Mouse (Mus musculus) liver, embryonic 12.5 days (tissue): ENCODE measurements around the gene Spc24. TPM values are rescaled to one million over a fixed set of nuclear protein-coding genes. Genes with fewer than 3 reads are reported as not detected.
"Not testable (repeated sequence)": the region's sequence is repeated elsewhere in the genome, so short reads cannot be mapped to it uniquely, and the experiment has no call there.

ENCODE experiments used
- ATAC-seq: fragments of 200-750 bp; cut with Nextera tagmentation; 2 replicates; pipeline ENCODE4 v1.8.0; 2017; ENCODE audit warnings: moderate number of reproducible peaks, mild to moderate bottlenecking, moderate library complexity
- H3K27ac ChIP-seq: fragments of 300-500 bp; sonication (generic); 2 replicates; pipeline ENCODE4 v1.5.1; 2016; ENCODE audit warnings: mild to moderate bottlenecking
- H3K27me3 ChIP-seq: fragments of 300-500 bp; sonication (generic); replicated peaks from 2 replicates; pipeline ENCODE4 v1.6.1; 2016; ENCODE audit warnings: mild to moderate bottlenecking, moderate library complexity
- H3K36me3 ChIP-seq: fragments of 300-500 bp; sonication (generic); 2 replicates; pipeline ENCODE4 v1.6.1; 2016; ENCODE audit warnings: mild to moderate bottlenecking, moderate library complexity
- H3K4me1 ChIP-seq: fragments of 300-500 bp; sonication (generic); 2 replicates; pipeline ENCODE4 v1.6.1; 2016
- H3K4me2 ChIP-seq: fragments of 300-500 bp; sonication (generic); 2 replicates; pipeline ENCODE4 v1.6.1; 2016; ENCODE audit warnings: mild to moderate bottlenecking, moderate library complexity
- H3K4me3 ChIP-seq: fragments of 300-500 bp; sonication (generic); 2 replicates; pipeline ENCODE4 v1.5.1; 2016; ENCODE audit warnings: mild to moderate bottlenecking, moderate library complexity
- H3K9ac ChIP-seq: fragments of 300-500 bp; sonication (generic); 2 replicates; pipeline ENCODE4 v1.6.1; 2016; ENCODE audit warnings: mild to moderate bottlenecking, moderate library complexity
- H3K9me3 ChIP-seq: fragments of 300-500 bp; sonication (generic); replicated peaks from 2 replicates; pipeline ENCODE4 v1.6.1; 2016; ENCODE audit warnings: mild to moderate bottlenecking, moderate library complexity
- WGBS: fragments of 180-500 bp; shearing (Covaris S2); methylation state at CpG from one replicate; pipeline ENCODE4 v1.1.7; 2016; ENCODE audit not compliant: insufficient replicate concordance; 5-methylcytosine and 5-hydroxymethylcytosine counted together
- polyA plus RNA-seq: library from polyadenylated mRNA; unstranded; fragments of >200 nt; fragmentation: Nextera tagmentation; extraction: Ambion mirVana; gene quantifications from 2 replicates; pipeline ENCODE4 v1.2.1, GENCODE M21; 2016

The Spc24 gene
- polyA plus RNA-seq, 1 experiment from 2014 or later, result 114 TPM

DNA sequence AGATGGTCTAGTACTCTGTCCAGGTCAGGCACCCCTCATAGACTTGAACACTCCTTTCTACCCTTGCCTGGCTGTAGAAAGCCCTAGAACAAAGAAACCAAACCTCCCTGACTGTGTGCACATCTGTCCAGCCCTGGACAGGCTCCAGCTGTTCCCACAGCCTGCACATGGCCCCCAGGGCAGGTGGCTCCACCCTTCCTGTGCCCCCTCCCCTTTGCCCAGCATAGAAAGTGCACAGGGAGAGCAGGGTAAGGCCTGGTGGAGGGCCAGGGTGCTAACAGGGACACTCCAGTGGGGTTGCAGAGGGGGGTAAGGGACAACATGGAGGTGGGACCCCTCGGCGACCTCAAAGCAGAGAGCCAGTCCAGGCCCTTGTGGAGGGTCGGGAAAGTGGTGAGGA is 36.2 kb upstream of the Spc24 start:
- Histone ChIP-seq H3K9me3 (no peaks in the 10 kb centered on the region), H3K4me1 (peaks cover 47% of the 10 kb centered on the region), H3K27me3 (peaks cover 16% of the 10 kb centered on the region; the same call in 1 of the 2 replicates), H3K9ac (no peak overlapping the region), H3K4me2 (peak overlapping the region; percentile 94), H3K4me3 (no peak overlapping the region), H3K27ac (peak overlapping the region; percentile 52; the same call in 1 of the 2 replicates), H3K36me3 (peaks cover 42% of the 10 kb centered on the region)
- no peak for ATAC-seq
- whole genome bisulfite sequencing, result 44% methylated on average over 3 of the region's 3 CpGs

DNA sequence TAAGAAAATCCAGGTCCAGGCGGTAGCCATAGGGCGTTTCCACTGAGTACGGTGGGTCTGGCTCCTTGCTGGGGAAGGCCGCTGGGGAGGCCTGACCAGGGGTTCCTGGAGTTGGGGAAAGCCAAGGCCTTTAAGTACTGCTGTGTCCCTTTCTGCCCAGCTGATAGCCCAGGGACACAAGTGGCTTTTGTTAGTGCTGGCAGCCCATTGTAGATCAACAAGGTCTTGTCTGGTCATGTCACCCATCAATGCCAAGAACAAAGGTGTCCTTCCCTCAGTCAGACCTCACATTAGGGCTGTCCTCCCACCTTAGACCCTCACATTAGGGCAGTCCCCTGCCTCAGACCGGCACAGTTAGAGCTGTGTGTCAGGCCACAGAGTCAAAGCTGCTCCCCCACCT is 35.5 kb upstream of the Spc24 start:
- Histone ChIP-seq H3K27me3 (peaks cover 16% of the 10 kb centered on the region; the same call in 1 of the 2 replicates), H3K36me3 (peaks cover 38% of the 10 kb centered on the region), H3K4me2 (no peak overlapping the region), H3K9me3 (no peaks in the 10 kb centered on the region), H3K27ac (no peak overlapping the region), H3K9ac (no peak overlapping the region), H3K4me3 (no peak overlapping the region), H3K4me1 (peaks cover 47% of the 10 kb centered on the region)
- 75% methylated on average over 5 of the region's 5 CpGs for whole genome bisulfite sequencing
- ATAC-seq, result no peak

DNA sequence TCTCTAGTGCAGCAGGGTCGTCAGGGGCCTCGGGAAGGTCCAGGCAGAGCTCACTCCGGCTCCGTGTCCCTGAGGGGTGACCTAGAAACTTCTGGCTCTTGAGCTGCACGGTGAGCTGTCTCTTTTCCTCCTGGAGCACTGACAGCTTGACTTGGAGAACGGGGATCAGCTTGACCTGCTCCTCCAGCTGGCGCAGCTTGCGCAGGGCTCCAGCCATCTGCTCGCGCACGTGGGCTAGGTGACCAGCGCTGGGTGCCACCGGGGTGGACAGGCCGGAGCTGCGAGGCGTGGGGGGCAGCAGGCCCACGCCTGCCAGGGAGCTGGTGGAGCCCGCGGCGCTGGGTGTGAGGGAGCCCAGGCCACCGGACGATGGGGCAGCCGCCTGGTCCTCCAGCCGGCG is 34.8 kb upstream of the Spc24 start:
- WGBS, result 90% methylated on average over 25 of the region's 25 CpGs
- no peak overlapping the region for H3K27ac ChIP-seq
- ATAC-seq, result no peak
- no peak overlapping the region for H3K4me2 ChIP-seq
- peaks cover 38% of the 10 kb centered on the region for H3K36me3 ChIP-seq
- peaks cover 16% of the 10 kb centered on the region; the same call in 1 of the 2 replicates for H3K27me3 ChIP-seq
- peaks cover 43% of the 10 kb centered on the region for H3K4me1 ChIP-seq
- no peaks in the 10 kb centered on the region for H3K9me3 ChIP-seq
- H3K9ac ChIP-seq, result no peak overlapping the region
- no peak overlapping the region for H3K4me3 ChIP-seq

DNA sequence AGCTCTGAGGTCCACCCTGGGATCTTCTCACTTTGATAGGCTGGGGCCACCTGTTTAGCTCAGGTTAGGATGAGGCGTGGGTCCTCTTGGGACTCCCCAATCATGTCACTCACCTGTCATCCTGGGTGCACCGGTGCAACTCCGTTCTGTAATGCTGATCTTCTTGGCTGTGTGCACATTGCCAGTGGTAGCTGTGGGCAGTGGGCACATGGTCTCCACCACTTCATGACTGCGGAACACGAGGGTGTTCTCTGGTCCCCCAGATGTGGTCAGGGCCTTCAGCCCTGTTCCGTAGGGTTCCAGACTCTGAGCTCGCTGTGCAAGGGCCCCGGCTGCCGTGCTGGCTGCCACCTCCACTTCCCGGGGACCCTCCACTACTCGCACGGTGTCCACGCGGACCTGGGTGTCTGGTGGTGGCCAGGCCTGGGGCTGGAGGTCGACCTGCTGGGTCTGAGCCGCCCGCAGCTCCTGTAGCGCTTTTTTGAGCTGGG is 34.3 kb upstream of the Spc24 start:
- Histone ChIP-seq H3K27me3 (peaks cover 16% of the 10 kb centered on the region; the same call in 1 of the 2 replicates), H3K4me3 (no peak overlapping the region), H3K36me3 (peaks cover 43% of the 10 kb centered on the region), H3K9me3 (no peaks in the 10 kb centered on the region), H3K27ac (no peak overlapping the region), H3K9ac (no peak overlapping the region), H3K4me1 (peaks cover 43% of the 10 kb centered on the region), H3K4me2 (no peak overlapping the region)
- ATAC-seq, result no peak
- 88% methylated on average over 18 of the region's 18 CpGs for WGBS

DNA sequence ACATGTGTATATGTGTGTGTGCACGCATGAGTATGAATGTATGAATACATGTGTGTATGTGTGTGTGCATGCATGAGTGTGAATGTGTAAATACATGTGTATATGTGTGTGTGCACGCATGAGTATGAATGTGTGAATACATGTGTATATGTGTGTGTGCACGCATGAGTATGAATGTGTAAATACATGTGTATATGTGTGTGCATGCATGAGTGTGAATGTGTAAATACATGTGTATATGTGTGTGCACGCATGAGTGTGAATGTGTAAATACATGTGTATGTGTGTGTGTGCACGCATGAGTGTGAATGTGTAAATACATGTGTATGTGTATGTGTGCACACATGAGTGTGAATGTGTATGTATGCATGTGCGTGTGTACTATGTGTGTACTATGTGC is 33.4 kb upstream of the Spc24 start:
- H3K4me2 ChIP-seq, H3K9me3 ChIP-seq, H3K27ac ChIP-seq, ATAC-seq, H3K9ac ChIP-seq, H3K4me3 ChIP-seq, H3K27me3 ChIP-seq: not testable (repeated sequence)
- 83% methylated on average over 6 of the region's 6 CpGs for WGBS
- Histone ChIP-seq H3K4me1 (peaks cover 39% of the 10 kb centered on the region), H3K36me3 (peaks cover 52% of the 10 kb centered on the region)

DNA sequence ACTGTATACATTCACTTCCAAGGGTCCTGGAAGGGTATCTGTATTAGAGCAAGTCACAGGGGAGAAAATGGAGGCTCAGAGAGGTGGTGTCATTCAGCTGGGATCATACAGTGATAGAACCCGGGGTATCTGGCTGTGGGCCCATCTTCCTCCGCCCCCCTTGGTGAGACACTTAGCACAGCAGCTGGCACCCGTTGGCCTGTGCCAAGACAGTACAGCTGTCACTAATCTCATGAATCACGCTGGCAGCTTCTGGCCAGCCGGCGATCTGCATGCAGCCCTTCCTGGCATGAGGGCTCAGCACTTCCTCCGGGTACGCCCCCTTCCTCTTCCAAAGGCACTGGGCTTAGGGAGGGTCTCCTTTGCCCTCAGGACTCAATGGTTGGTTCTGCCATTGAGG is 32.5 kb upstream of the Spc24 start:
- Histone ChIP-seq H3K27ac (no peak overlapping the region), H3K4me1 (peaks cover 31% of the 10 kb centered on the region), H3K9me3 (no peaks in the 10 kb centered on the region), H3K9ac (no peak overlapping the region), H3K4me2 (no peak overlapping the region; the same call in 1 of the 2 replicates), H3K36me3 (peaks cover 53% of the 10 kb centered on the region), H3K4me3 (no peak overlapping the region), H3K27me3 (peaks cover 2% of the 10 kb centered on the region; the same call in 1 of the 2 replicates)
- WGBS, result 45% methylated on average over 8 of the region's 8 CpGs
- no peak for ATAC-seq

DNA sequence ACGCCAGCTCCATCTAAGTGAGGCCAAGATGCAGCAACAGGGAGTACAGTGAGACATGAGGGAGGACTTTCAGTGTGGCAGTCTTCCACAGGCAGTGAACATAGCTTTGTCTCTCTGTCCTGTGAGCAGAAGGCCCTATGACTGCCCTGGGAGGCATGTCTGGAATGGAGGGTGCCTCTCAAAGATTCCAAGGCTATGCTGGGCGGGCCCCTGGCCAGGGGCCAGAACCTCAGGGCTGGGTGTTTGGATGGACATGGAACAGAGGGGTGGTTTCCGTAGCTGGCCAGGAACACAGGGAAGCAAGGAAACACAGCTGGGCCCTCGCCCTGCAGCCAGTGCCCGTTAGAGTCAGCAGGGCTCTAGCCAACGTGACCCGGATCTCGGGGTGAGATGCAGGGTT is 31.8 kb upstream of the Spc24 start:
- H3K36me3 ChIP-seq, result peaks cover 56% of the 10 kb centered on the region
- H3K9ac ChIP-seq, result no peak overlapping the region
- no peak overlapping the region for H3K27ac ChIP-seq
- no peaks in the 10 kb centered on the region for H3K27me3 ChIP-seq
- no peak overlapping the region for H3K4me2 ChIP-seq
- H3K4me3 ChIP-seq, result no peak overlapping the region
- ATAC-seq, result no peak
- WGBS, result 80% methylated on average over 8 of the region's 8 CpGs
- H3K9me3 ChIP-seq, result no peaks in the 10 kb centered on the region
- peaks cover 28% of the 10 kb centered on the region for H3K4me1 ChIP-seq

DNA sequence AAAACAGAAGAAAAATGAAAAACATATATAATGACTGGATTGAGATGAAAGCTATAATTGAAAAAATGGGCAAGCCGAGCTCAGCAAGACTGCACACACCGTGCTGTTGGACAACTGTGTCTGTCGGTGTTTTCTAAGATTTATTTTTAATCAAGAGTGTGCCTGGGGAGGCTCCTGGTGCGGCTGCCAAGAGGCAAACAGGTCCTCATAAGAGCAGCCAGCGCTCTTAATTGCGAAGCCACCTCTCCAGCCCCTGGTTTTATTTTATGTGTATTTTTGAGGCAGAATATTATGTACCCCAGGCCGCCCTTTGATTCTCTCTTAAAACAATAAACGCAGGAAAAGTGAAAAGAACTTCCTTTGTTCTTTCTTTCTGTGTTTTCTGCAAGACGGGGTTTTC is 28.1 kb upstream of the Spc24 start:
- no peak overlapping the region for H3K4me2 ChIP-seq
- H3K9me3 ChIP-seq, result no peaks in the 10 kb centered on the region
- peaks cover 45% of the 10 kb centered on the region for H3K36me3 ChIP-seq
- WGBS, result 79% methylated on average over 9 of the region's 9 CpGs
- H3K27me3 ChIP-seq, result no peaks in the 10 kb centered on the region
- no peak overlapping the region for H3K9ac ChIP-seq
- no peak overlapping the region for H3K27ac ChIP-seq
- ATAC-seq, result no peak
- H3K4me1 ChIP-seq, result peaks cover 20% of the 10 kb centered on the region; the same call in 1 of the 2 replicates
- H3K4me3 ChIP-seq, result no peak overlapping the region

DNA sequence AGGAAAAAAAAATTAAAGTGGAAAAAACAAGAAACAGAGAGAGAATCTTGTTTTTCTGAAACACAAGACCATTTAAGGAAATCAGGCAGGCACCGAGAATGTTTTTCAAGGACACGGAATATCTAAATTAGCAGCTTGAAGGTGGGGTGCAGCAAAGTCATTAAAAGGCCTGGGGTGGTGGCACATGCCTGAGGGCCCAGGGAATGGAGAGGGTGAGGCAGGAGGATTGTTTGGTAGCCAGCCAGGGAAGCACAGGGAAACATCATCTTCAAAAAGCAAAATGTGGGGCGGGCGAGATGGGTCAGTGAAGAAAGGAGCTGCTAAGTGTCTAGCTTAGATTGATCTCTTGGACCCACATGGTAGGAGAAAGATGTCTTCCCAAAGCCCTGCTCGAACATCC is 27.6 kb upstream of the Spc24 start:
- 62% methylated on average over 5 of the region's 5 CpGs for WGBS
- Histone ChIP-seq H3K9me3 (no peaks in the 10 kb centered on the region), H3K27ac (no peak overlapping the region), H3K4me1 (peaks cover 16% of the 10 kb centered on the region; the same call in 1 of the 2 replicates), H3K9ac (no peak overlapping the region), H3K36me3 (peaks cover 45% of the 10 kb centered on the region), H3K4me2 (no peak overlapping the region), H3K4me3 (no peak overlapping the region), H3K27me3 (no peaks in the 10 kb centered on the region)
- no peak for ATAC-seq

DNA sequence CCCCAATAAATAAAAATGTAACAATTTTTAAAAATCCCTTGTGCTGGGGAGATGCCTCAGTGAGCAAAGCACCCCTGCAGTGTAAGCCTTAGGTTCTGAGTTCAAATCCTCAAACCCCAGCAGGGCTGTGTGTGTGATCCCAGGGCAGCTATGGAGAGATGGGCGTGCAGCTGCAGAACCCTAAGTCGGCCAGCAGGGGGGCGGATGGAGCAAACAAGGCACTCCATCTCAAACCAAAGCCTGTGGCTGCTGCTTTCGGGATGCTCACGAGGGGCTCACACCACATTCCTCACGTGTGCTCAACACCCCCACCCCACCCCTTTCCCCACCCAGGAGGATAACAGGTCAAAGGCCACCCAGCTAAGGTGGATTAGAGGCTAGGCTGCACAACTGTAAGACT is 26.8 kb upstream of the Spc24 start:
- no peak overlapping the region for H3K4me3 ChIP-seq
- no peak overlapping the region for H3K9ac ChIP-seq
- H3K4me2 ChIP-seq, result no peak overlapping the region
- H3K27ac ChIP-seq, result no peak overlapping the region
- no peaks in the 10 kb centered on the region for H3K27me3 ChIP-seq
- peaks cover 46% of the 10 kb centered on the region for H3K36me3 ChIP-seq
- H3K9me3 ChIP-seq, result no peaks in the 10 kb centered on the region
- WGBS, result 21% methylated on average over 6 of the region's 6 CpGs
- 0 out of 2 replicates have a peak, but pooled peaks have one; percentile 24 for ATAC-seq
- peaks cover 9% of the 10 kb centered on the region; the same call in 1 of the 2 replicates for H3K4me1 ChIP-seq

DNA sequence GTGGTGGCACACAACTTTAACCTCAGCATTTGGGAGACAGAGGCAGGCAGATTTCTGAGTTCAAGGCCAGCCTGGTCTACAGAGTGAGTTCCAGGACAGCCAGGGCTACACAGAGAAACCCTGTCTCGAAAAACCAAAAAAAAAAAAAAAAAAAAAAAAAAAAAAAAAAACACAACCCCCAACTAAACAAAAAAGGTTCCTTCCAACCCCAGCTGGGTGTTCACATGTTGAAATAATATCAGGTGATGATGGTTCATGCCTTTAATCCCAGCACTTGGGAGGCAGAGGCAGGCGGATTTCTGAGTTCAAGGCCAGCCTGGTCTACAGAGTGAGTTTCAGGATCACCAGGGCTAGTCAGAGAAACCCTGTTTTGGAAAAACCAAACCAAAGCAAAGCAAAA is 26.2 kb upstream of the Spc24 start:
- H3K4me1 ChIP-seq, H3K9me3 ChIP-seq, H3K4me2 ChIP-seq, H3K27me3 ChIP-seq, H3K9ac ChIP-seq, H3K4me3 ChIP-seq, ATAC-seq, H3K27ac ChIP-seq: not testable (repeated sequence)
- H3K36me3 ChIP-seq, result peaks cover 43% of the 10 kb centered on the region
- whole genome bisulfite sequencing, result 45% methylated on average over 2 of the region's 2 CpGs

DNA sequence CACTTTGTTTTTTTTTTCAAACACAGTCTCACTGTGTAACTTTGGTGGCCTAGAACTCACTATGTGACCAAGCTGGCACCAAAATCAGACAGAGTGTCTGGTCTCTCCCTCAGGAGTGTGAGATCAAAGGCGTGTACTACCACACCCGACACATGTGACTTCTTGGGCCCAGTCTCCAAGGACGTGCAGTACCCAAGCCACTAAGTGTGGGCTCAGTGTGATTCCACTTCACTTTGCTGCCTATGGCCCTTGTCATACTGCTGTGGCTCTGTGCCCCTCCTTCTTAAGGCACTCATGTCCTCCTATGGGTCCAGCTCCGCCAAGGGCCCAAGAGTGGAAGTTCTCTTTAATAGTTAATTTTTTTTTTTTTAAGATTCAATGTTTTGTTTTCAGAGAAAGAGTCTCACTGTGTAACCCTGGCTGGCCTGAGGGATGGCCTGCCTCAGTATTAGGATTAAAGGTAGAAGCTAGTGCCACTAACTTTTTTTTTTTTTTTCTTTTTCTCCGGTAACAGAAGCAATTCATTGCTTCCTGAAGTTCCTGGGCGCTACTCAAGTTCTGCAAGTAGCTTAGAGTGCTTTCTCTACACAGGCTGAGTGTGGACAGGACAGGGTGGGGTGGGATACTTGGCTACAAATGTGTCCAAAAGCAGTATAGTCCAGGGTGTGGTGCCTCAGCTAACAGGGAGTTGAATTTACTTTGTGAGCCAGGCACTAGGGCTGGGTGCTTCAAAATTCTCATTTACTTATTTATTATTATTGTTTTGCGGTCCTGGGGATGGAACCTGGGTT is 24.6 kb upstream of the Spc24 start:
- Histone ChIP-seq H3K36me3 (peaks cover 51% of the 10 kb centered on the region), H3K9ac (no peak overlapping the region), H3K4me1 (peaks cover 8% of the 10 kb centered on the region; the same call in 1 of the 2 replicates), H3K27me3 (no peaks in the 10 kb centered on the region), H3K27ac (no peak overlapping the region), H3K4me2 (no peak overlapping the region), H3K9me3 (no peaks in the 10 kb centered on the region), H3K4me3 (no peak overlapping the region)
- WGBS, result 70% methylated on average over 7 of the region's 7 CpGs
- no peak for ATAC-seq
